Mouse (Mus musculus) frontal cortex, postnatal 10 days (tissue): ENCODE measurements around the gene Gm20721.
"Not testable (repeated sequence)": the region's sequence is repeated elsewhere in the genome, so short reads cannot be mapped to it uniquely, and the experiment has no call there.

Source experiments
- DNase-seq, 2 experiments: peaks; one replicate each; pipeline ENCODE4 v3.0.0; 2022; ENCODE audit warnings: low spot score in 2 of 2, mixed read lengths in 1 of 2

Gm20721 gene

GRCm38 (mm10) chr2:174346612-174346998 lies at the start of gene Gm20721:
Gene Gm20721 (minus strand): TSS chr2:174346712.
- DNase-seq, result no peak

- DNase-seq, result no peak
Observed at GRCm38 (mm10) chr2:174393383-174393782, 46.9 kb upstream of the Gm20721 start.

- DNase-seq, result no peak
Observed at GRCm38 (mm10) chr2:174392554-174392953, 46.0 kb upstream of the Gm20721 start.

- DNase-seq, result no peak
Observed at GRCm38 (mm10) chr2:174391936-174392335, 45.4 kb upstream of the Gm20721 start.

- no peak for DNase-seq
Observed at GRCm38 (mm10) chr2:174381021-174381420, 34.5 kb upstream of the Gm20721 start.

GRCm38 (mm10) chr2:174366571-174366970 lies 20.1 kb upstream of the Gm20721 start:
- DNase-seq, result no peak

- DNase-seq, result no peak
Observed at GRCm38 (mm10) chr2:174359656-174360055, 13.1 kb upstream of the Gm20721 start.

GRCm38 (mm10) chr2:174358516-174358915 lies 12.0 kb upstream of the Gm20721 start:
- DNase-seq, result no peak

- DNase-seq, result not testable (repeated sequence)
Observed at GRCm38 (mm10) chr2:174346999-174347668, 622 bp upstream of the Gm20721 start.

- DNase-seq, result no peak
Observed at GRCm38 (mm10) chr2:174344996-174345395, 1.5 kb downstream of the Gm20721 start.

GRCm38 (mm10) chr2:174344003-174344655 lies 2.4 kb downstream of the Gm20721 start:
- DNase-seq, result peak; percentile 76 to 83

GRCm38 (mm10) chr2:174343566-174343965 lies 2.9 kb downstream of the Gm20721 start:
- DNase-seq, result no peak

- DNase-seq, result no peak
Observed at GRCm38 (mm10) chr2:174342793-174343400, 3.6 kb downstream of the Gm20721 start.

GRCm38 (mm10) chr2:174340893-174341580 lies 5.5 kb downstream of the Gm20721 start:
- DNase-seq, result no peak

GRCm38 (mm10) chr2:174340229-174340892 lies 6.2 kb downstream of the Gm20721 start:
- no peak for DNase-seq

GRCm38 (mm10) chr2:174339701-174340100 lies 6.8 kb downstream of the Gm20721 start:
- no peak for DNase-seq

- DNase-seq, result no peak
Observed at GRCm38 (mm10) chr2:174337275-174337674, 9.2 kb downstream of the Gm20721 start.

GRCm38 (mm10) chr2:174334415-174334814 lies 12.1 kb downstream of the Gm20721 start:
- no peak for DNase-seq

- no peak for DNase-seq
Observed at GRCm38 (mm10) chr2:174333239-174333890, 13.1 kb downstream of the Gm20721 start.

GRCm38 (mm10) chr2:174331282-174332030 lies 15.1 kb downstream of the Gm20721 start:
- DNase-seq, result no peak
